Mouse (Mus musculus) gastrocnemius, postnatal 10 days (tissue): ENCODE results near the gene Carns1. TPM values are rescaled to one million over a fixed set of nuclear protein-coding genes. Genes with fewer than 3 reads are reported as not detected.
A peak's percentile ranks its signal among the peaks of the same experiment; 100 is the strongest.

Experiments used
- DNase-seq: peaks from one replicate; pipeline ENCODE4 v3.0.0; 2021; ENCODE audit warnings: mixed read lengths
- total RNA-seq, 2 experiments: library from RNA; stranded (reverse); gene quantifications; 2 replicates each; pipeline ENCODE4 v1.2.3; 2021

Carns1 gene
- total RNA-seq, 2 experiments from 2014 or later: 33.1 to 47.1 TPM

DNA sequence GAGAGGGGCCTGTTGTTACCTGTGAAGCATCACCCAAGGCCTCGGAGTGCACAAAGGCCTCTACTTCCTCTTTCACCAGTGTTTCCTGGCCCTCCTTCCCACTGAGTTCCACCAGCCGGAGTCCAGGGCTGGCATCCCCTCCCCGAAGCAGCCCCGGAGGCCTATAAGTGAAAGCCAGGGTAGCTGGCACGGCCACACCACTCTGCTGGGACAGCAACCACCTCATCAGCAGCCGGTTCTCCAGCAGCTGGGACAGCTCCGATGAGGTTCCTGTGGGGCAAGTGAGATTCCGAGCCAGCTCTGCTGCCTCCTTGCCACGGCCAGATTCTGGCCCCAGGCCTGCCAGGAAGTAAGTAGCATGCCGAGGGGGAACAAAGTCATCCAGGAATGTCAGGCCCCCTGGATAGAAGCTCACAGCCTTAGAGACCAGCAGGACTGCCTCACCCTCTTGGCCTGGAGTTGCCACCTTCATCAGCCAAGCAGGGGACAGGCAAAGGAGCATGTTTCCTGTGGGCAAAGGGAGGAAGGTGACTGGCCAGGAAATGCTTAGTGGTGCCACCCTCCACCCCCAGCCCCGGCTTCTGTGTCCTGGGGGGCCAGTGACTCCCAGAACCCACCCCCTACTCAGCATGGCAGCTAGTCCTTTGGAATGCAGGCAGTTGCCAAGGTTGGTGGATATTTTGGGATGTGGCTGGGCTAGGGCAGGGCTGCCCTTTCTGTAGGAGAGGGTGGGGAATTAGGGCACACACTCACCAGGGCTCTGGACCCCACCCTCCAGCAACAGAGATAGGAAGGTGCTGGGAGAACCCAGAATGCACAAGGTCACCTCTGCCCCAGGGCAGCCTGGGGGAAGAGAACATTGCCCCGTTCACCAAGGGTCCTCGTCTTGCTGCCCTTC lies 3.6 kb downstream of the Carns1 start:
- peak; percentile 63 for DNase-seq

DNA sequence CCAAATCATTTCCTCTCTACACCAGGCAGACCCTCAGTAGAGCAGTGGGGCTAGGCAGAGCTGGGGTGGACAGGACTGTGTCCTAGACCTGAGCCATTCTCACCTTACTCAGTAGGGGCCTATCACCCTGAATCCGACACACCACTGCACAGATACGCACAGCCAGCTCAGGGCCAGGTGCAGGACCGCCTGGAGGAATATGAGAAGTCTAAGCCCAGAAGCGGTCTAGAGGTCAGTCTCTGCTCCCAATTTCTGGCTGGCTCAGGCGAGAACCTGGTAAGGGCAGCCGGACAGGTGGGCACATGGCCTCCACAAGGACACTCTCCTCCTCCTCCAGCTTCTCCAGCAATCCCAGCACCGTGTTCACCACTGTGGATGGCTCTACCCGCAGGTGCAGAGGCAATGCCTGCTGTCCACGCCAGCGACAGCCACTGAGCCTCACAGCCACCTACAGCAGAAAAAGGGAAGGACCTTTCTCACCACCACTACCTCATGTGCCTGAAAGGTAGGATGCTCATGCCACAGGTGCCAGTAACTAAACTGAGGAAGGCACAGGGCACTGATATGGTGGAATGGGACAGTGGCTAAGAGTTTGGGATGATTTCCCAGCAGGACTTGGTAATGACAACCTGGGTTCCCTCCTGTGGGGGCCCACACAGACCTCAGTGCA lies 4.4 kb downstream of the Carns1 start:
- no peak for DNase-seq

DNA sequence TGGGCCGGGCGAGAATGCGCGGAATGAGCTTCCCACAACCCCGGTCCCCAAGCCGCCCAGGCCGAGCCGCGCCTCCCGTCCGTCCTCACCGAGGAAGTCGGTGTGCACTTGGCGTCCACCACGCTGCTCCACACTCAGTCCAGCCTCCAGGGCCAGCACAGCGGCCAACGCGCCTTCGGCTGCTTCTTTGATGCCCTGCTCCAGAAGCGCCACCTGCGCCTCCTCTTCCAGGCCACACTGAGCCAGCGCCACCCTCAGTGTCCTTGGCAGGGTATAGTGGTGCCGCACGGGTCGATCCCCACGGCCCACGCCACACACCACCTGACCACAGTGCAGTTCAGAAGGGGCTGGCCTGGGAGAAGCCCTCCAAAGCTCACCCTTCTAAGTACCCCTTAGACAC lies 5.5 kb downstream of the Carns1 start:
- DNase-seq: no peak

DNA sequence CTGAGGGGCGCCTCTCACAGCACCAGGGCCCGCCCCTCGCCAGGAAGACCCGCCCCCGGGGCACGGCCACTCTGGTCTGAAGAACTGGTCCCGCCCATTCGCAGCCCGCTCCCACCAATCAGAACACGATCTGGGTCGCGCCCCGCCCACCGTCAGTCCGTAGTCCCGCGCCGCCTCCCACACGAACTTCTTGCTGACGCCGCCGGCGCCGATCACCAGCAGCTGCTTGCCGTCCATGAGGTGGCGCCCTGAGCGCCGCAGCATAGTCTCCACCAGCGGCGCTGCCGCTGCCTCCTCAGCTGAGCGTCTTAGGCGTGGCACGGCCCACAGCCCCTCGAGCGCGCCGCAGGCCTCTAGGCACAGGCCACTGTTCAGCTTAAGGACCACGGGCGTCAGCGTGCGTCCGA lies 5.9 kb downstream of the Carns1 start:
- DNase-seq: peak; percentile 99

DNA sequence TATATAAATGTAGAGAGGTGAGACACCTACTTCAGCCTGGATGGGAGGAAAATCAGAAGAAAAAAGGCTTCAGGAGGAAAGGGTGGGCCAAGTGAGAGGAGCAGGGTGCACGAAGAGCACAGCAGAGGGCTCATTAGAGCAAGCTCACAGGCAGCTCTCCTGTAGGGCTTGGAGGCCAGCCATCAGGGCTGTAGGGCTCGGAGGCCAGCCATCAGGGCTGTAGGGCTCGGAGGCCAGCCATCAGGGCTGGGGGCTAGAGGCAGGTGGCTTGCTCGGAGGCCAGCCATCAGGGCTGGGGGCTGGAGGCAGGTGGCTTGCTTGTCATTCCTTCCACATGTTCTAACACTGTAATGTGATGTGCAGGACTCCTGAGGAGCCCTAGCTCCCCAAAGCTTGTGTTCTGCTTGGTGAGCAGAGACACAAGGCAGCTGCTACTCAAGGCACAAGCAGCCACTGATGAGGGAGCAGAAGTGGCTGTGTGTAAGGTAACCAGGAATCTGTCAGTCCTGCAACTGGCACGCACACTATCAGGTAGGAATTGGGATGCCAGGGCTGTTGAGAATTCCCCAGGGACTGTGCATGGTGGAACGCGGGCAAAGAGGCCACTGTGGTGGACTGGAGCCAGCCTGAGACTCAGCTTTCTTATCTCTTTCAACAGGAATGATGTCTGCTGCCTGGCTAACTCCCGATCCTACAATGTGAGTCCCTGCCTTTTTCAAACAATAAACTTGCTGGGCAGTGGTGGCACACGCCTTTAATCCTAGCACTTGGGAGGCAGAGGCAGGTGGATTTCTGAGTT lies 8.4 kb downstream of the Carns1 start:
- no peak for DNase-seq

DNA sequence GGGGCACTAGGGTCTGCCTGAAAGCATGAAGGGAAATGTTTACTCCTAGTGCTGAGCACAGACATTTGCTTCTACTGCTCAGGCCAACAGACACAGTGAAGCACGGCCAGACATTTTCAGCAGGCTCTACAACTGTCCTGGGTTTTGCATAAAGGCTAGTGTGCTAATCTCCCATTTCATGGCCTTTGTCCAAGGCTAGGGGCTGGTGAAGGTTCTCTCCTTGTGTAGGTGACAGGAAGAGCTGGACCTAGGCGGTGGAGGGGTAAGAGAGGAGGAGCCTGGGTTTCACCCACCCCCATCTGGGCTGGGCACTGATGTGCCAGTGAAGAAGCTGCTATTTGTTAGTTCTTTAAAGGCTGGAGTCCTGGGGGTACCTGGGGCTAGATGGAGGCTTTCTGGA lies 10.6 kb downstream of the Carns1 start:
- no peak for DNase-seq

DNA sequence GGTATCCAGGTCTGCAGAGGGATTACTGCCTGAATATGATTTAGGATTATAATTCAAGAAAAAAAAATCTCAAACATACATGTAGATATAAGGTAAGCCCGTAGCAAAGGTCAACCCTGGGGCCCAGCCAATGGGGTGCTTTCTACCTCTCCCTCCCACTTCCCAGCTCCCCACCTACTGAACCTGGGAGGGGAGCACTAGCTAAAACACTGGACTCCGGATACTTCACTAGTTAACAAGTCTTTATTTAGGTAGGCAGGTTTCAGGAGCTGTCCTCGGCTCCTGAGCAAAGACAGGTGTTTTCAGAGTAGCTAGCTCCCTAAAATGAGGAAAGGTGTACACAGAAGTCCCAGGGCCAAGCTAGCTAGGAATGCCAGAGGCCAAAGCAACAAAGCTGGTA lies 11.2 kb downstream of the Carns1 start:
- DNase-seq: no peak

DNA sequence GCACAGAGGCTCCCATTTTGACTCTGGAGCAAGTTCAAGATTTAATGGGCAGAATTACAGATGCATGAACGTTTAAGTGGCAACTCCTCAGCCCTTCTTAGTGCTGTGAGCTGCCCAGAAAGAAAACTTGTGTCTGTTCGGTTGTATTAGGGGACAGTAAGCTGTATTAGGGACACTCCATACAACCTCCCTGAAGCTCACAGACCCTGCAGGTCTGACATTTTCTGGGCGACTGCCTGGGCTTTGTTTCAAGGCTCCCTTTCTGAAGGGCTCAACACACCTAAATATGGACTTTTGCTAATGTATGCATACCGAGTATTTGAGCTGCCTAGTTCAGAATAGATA lies 11.8 kb downstream of the Carns1 start:
- no peak for DNase-seq

DNA sequence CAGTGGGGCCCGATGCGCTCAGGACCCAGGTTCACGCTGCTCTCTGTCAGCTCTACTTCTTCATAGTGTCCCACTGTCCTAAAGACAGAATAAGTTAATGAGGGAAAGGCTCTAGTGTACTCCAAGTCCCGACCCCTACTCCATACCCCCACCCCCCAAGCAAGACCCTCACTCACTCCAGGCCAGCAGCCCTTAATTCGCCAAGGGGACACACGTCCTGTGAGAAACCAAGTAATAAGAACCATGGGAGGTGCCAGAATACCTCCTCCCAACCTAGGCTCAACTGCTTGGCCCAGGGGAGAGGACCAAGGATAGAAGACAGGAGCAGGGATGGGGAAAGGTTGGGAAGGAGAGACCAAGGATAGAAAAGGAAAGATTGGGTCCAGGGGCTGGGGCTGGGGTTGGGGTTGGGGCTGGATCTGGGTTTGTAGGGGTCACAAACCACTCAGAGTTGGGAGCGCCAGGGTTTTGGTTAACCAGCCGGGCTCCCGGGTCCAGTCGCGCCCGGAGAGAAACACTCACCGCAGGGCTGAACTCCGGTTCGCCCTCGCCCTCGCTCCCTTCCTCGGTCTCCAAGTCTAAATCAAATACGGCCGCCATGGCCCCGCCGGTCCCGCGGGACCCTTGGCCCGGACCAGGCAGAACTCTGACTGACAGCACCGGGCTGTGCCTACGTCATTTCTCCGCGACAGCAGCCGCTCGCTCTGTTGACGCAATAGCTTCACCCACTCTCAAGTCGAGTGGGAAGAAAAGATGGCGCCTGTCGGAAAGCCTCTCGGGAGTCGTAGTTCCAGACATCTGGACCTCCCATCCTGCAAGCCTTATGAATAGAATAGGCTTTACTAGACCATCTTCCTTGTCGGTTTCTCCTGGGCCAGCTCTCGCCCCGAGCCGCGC lies 12.4 kb downstream of the Carns1 start, which contains the start of gene Rps6kb2:
TSS of gene Rps6kb2 (minus strand) at position 709 of the 897 bp plus-strand sequence.
- peak; percentile 97 for DNase-seq

DNA sequence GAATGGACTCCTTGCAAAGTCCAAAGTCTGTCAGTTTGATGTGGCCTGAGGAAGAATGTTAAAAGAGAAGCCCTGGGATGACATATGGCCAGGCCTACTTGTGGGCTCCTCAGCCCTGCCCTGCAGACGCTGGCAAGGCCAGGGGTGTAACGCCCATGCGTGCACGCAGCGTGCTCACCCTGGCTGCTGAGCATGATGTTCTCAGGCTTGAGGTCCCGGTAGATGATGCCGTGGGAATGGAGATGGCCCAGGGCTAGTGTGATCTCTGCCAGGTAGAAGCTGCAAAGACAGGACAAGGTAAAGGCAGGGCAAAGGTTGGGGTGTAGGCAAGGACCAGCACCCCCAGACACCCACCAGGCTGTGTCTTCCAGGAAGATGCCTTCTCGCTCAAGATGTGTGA lies 16.2 kb downstream of the Carns1 start:
- DNase-seq: no peak

DNA sequence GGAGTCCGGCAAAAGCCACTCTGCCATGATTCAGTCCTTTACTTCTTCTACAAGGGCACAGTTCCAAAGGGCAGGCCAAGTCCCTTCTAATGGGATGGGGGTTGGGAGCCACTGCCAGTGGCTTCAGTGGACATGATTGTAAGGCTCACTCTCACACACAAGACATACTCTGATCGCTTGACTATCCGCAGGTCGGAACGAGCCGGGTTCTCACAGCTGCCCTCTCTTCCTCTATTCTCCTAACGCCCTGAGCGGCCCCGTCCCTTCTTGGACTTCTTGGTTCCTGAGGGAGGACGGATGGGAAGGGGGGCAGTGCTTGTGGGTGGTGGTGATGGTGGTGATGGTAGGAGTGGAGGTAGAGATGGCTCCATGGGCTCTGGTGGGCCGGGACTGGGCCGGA lies 18.5 kb downstream of the Carns1 start:
- no peak for DNase-seq

DNA sequence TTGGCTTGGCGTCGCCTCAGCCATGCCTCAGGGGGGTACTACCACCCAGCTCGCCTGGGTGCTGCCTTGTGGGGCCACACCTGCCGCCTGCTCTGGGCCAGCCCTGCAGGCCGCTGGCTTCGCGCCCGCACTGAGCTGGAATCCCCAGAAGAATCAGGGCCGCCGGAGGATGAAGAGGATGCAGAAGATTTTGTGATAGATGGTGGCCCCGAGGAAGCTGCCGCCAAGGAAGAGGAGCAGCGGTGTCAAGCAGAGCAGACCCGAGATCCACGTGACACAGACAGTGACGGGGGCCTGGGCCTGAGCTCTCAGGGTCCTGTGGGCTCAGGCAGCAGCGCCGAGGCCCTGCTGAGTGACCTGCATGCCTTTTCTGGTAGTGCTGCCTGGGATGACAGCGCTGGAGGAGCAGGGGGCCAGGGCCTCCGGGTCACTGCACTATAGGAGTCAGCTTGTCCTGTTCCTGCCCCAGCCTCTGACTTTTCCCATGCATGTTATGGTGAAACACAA lies 19.2 kb downstream of the Carns1 start:
- no peak for DNase-seq

DNA sequence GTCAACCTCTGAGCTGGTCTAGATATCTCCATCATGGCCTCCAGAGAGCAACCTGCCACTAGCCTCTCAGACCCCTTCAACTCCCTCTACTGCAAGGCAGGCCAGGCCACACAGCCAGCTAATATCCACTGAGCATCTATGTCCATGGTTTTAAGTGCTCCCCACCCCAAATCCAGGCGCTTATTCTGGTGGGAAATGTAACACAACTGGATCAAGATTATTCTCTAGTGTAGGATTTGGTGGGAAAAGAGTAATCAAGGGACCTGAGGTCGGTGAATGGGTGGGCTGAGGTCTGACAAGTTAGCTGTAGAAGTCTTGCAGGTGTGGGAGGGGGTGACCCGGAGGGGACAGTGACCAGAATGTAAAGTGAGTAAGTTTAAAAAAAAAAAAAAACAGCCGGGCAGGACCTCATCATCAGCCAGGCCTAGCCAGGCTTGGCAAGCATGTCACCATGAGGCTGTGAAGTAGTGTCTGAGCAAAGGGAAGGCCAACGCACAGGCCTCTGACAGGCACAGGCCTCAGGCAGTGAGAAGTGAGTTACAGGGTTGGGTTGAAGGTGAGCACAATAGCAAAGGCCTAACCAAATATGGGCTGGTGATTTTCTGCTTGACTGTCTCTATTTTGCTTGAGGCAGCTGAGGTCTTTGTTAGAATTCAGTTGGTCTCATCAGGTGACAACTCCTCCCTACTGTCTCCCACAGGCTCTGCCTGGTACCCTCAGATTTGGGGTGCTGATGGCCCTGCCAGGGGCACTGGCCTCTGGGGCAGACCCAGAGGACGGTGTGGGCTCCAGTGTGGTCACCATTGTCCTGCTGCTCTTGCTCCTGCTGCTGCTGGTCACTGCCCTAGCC lies 19.8 kb downstream of the Carns1 start:
- DNase-seq: no peak

DNA sequence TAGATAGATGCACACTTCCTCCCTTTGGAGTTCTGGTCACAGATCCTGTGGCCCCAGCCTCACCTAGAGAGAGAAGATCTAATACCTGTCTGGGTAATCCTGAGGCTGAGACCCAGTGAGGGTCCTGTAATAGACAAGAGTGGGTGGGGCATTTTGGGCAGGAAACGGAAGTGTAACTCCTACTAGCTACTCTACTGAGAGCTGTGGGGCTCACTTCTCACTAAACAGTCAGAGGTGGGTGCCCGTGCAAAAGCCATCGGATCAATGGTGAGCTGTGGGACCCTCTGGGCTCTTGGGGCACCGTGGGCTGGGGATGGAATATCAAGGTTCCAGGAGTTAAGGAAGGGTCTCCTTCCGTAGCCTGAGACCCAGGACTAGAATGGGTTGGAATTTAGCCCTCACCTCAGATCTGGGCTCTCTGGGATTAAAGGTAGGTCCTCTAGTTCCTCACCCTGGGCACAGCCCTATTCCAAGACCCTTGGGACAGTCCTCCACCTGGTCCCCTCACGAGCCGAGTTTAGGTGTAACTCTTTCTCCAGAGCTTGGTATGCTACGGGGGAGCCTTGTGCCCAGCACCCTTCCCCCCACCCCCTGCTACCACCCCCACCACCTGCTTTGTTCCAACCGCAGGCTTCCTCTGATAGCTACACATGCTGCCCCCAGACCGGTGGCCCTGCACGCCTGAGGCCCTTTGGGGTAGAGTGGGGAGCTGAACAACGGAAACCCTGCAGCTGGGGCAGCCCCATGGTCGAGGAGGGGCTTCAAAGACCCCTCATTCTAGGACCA lies 20.6 kb downstream of the Carns1 start:
- no peak for DNase-seq

DNA sequence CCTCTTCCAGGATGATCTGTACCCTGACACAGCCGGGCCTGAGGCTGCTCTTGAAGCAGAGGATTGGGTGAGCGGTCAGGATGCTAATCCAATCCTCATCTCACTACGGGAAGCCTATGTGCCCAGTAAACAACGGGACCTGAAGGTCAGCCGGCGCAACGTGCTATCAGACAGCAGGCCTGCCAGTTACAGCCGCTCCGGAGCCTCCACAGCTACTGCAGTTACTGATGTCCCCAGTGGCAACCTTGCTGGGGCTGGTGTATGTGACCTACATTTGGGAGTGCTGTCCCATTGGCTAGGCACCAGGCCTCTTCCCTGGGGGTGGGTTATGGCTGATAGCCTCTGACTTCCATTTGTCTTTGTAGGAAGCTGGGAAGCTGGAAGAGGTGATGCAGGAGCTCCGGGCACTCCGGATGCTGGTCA lies 22.0 kb downstream of the Carns1 start, which contains the start of gene Ptprcap:
TSS of gene Ptprcap (plus strand) at position 373 of the 423 bp plus-strand sequence.
- no peak for DNase-seq

DNA sequence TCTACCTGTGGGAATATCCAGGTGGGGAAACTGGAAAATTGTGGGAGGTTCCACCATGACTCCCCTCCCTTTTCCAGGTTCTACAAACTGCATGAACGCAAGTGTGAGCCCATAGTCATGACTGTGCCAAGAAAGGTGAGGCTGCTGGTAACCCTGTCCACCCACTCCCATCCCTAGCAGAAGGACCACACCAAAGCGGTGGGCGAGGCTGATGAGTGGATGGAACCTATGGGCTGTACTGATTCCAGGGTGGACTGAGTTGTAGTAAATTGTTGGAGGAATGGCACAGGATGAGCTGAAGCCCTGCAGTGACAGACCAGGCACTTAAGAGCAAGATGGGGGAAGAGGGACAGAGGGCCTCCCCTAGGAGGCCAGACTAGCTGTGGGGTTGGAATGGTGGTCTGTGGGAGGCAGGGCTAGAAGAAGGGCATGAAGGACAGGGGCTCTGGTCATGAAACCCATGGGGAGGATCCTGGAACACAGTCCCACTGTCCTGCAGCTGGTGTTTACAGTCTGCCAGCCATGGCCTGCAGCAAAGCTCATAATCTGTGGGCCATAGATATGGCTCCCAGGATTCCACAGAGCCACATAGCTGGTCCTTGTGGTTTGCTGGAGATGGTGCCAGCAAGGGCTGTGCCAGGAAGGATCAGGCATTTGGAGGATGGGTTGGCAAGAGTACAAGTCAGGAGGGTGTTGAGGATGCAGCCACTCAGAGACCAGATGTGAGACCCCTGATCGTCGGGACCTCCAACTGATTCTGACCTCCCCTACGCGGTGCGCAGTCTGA lies 22.6 kb downstream of the Carns1 start:
- DNase-seq: no peak

DNA sequence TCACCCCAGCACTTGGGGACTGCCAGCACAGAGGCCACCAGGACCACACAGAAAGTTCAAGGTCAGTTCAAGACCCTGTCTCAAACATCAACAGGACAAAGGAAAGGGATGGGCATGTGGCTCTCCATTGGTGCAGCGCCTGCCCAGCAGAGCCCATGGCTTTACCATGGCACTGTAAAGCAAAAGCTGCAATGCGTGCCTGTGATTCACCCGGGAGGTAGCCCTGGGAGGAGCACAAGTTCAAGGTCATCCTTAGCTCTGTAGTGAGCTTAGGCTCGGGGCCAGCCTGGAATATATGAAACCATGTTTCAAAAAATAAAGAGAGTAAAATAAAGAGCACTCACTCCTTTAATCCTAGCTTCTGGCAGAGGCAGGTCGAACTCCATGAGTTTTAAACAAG lies 23.4 kb downstream of the Carns1 start:
- no peak for DNase-seq

DNA sequence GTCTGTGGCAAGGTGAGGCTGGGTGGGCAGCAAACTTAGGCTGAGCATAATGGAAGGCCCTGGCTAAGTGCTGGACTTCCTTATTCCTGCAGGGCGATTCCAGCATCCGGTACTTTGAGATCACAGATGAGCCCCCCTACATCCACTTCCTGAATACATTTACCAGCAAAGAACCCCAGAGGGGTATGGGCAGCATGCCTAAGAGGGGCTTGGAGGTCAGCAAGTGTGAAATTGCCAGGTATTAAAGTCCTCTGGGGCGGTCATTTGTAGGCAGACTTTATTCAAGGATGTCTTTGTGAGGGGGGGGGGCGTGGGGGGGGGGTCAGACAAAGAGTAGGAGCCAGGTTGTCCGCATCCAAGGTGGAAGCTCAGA lies 23.8 kb downstream of the Carns1 start:
- DNase-seq: no peak
